Mouse (Mus musculus): ENCODE data around the gene Abcf2. TPM values are rescaled to one million over a fixed set of nuclear protein-coding genes. Genes with fewer than 3 reads are reported as not detected.

The Abcf2 gene
- total and polyA plus RNA-seq, 3 experiments = 244 to 257 TPM; not detected in 1

DNA sequence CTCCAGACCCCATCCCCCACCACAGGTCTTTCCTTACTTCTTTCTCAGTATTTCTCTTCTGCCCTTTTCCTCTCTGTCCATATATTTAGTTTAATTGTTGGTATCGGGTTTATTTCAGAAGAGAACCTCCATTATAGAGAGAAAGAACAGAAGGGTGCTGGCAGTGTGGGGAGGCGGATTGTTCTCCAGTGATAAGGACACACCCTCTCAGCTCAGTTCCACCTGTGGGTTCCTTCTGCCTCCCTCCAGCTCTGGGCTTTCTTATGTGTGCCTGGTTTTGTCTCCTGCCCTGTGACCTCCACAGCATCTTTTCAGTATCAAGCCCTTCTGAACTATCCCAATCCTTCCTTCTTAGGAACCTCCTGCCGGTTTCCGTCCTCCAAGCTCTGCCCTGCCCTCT lies 52.7 kb downstream of the Abcf2 start:
- peaks cover 0 to 11% of the 10 kb centered on the region in 2 experiments; a peak in 2 of 4 replicates for H3K36me3 ChIP-seq (ENCODE audit: control insufficient read depth in 1 of 2, insufficient read depth in 2 of 2, low read length in 2 of 2)
- no peak overlapping the region for H3K9ac ChIP-seq (ENCODE audit: control insufficient read depth, low read depth, low read length, poor library complexity, severe bottlenecking)
- H3K4me3 ChIP-seq (ENCODE audit: control insufficient read depth in 1 of 2, insufficient read depth in 1 of 2, low read depth in 2 of 2, low read length in 2 of 2) = no peak overlapping the region
- H3K4me1 ChIP-seq (ENCODE audit: control insufficient read depth in 1 of 2, insufficient read depth in 2 of 2, low read length in 2 of 2) = peaks cover 3 to 15% of the 10 kb centered on the region in 2 experiments; a peak in 3 of 4 replicates
- DNase-seq (ENCODE audit: low read depth, low spot score) = no peak
- no peak overlapping the region for H3K27ac ChIP-seq (ENCODE audit: control insufficient read depth, low read depth, low read length)
- H3K9me3 ChIP-seq (replicated peaks; ENCODE audit: insufficient read depth, low read length) = no peaks in the 10 kb centered on the region
- TF ChIP-seq CTCF (IDR thresholded peaks at IDR 0.05 in 2 of 3, conservative IDR thresholded peaks at IDR 0.05 in 1 of 3; ENCODE audit: control insufficient read depth in 1 of 3, insufficient read depth in 1 of 3, low read depth in 2 of 3, low read length in 3 of 3, poor library complexity in 1 of 3, severe bottlenecking in 1 of 3) (no peak), UBTF (IDR thresholded peaks at IDR 0.05; ENCODE audit: borderline replicate concordance, insufficient read depth, low read depth, low read length) (no peak), KAT2A (conservative IDR thresholded peaks at IDR 0.05; ENCODE audit: low read depth, low read length) (no peak), MAX (IDR thresholded peaks at IDR 0.05; ENCODE audit: low read length) (no peak), E2F4 (IDR thresholded peaks at IDR 0.05; ENCODE audit: borderline replicate concordance, low read depth, low read length) (no peak), POLR2AphosphoS2 (IDR thresholded peaks at IDR 0.05; ENCODE audit: low read length) (no peak), TBP (IDR thresholded peaks at IDR 0.05; ENCODE audit: low read depth, low read length) (no peak), GABPA (IDR thresholded peaks at IDR 0.05; ENCODE audit: low read depth, low read length) (no peak), POLR2AphosphoS5 (IDR thresholded peaks at IDR 0.05; ENCODE audit: borderline replicate concordance, low read depth, low read length) (no peak), ELF1 (IDR thresholded peaks at IDR 0.05; ENCODE audit: low read depth, low read length) (no peak), NRF1 (IDR thresholded peaks at IDR 0.05; ENCODE audit: insufficient read depth, low read depth, low read length, poor library complexity, severe bottlenecking) (no peak), RCOR1 (IDR thresholded peaks at IDR 0.05; ENCODE audit: low read depth, low read length) (no peak), CHD1 (IDR thresholded peaks at IDR 0.05; ENCODE audit: low read depth, low read length) (no peak), MAFK (IDR thresholded peaks at IDR 0.05; ENCODE audit: borderline replicate concordance, low read depth, low read length) (no peak), USF1 (IDR thresholded peaks at IDR 0.05; ENCODE audit: low read depth, low read length) (no peak), ZC3H11A (IDR thresholded peaks at IDR 0.05; ENCODE audit: low read depth, low read length) (no peak)
- H3K27me3 ChIP-seq (ENCODE audit: control insufficient read depth in 1 of 2, insufficient read depth in 2 of 2, low read length in 2 of 2) = peaks cover 12 to 26% of the 10 kb centered on the region in 2 experiments
- no peaks in the 10 kb centered on the region for H3K79me2 ChIP-seq (ENCODE audit: control insufficient read depth, insufficient read depth, low read length, poor library complexity)

DNA sequence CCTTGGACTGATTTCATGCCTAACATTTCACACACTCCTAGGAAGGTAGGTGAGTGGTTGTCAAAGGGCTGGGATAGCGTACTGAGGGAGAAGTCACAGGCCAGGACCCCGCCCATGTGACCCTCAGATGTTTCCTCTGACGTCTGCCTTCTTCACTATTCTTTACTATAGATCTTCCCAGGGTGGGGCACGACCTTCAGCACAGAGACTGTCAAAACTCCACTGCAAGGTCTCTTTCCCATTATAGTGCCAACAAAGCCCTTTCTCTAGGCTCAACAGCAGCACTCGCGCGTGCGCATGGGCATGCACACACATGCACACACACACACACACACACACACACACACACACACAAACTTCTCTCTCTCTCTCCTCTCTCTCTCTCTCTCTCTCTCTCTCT lies 53.5 kb downstream of the Abcf2 start:
- Histone ChIP-seq H3K79me2 (ENCODE audit: control insufficient read depth, insufficient read depth, low read length, poor library complexity) (no peaks in the 10 kb centered on the region), H3K4me1 (ENCODE audit: control insufficient read depth in 1 of 2, insufficient read depth in 2 of 2, low read length in 2 of 2) (peaks cover 3 to 10% of the 10 kb centered on the region in 2 experiments; a peak in 3 of 4 replicates), H3K9me3 (replicated peaks; ENCODE audit: insufficient read depth, low read length) (no peaks in the 10 kb centered on the region), H3K27me3 (ENCODE audit: control insufficient read depth in 1 of 2, insufficient read depth in 2 of 2, low read length in 2 of 2) (peaks cover 15 to 31% of the 10 kb centered on the region in 2 experiments), H3K36me3 (ENCODE audit: control insufficient read depth in 1 of 2, insufficient read depth in 2 of 2, low read length in 2 of 2) (peaks cover 0 to 9% of the 10 kb centered on the region in 2 experiments; a peak in 2 of 4 replicates), H3K4me3 (ENCODE audit: control insufficient read depth in 1 of 2, insufficient read depth in 1 of 2, low read depth in 2 of 2, low read length in 2 of 2) (no peak overlapping the region), H3K9ac (ENCODE audit: control insufficient read depth, low read depth, low read length, poor library complexity, severe bottlenecking) (no peak overlapping the region), H3K27ac (ENCODE audit: control insufficient read depth, low read depth, low read length) (no peak overlapping the region)
- DNase-seq (ENCODE audit: low read depth, low spot score) = no peak
- TF ChIP-seq KAT2A (conservative IDR thresholded peaks at IDR 0.05; ENCODE audit: low read depth, low read length) (no peak), EP300 (IDR thresholded peaks at IDR 0.05; ENCODE audit: low read depth in 1 of 2, low read length in 2 of 2) (no peak), RAD21 (IDR thresholded peaks at IDR 0.05; ENCODE audit: low read depth, low read length) (no peak), MYC (IDR thresholded peaks at IDR 0.05; ENCODE audit: low read depth, low read length) (no peak), TCF12 (IDR thresholded peaks at IDR 0.05; ENCODE audit: low read depth, low read length) (no peak), CTCF (IDR thresholded peaks at IDR 0.05 in 2 of 3, conservative IDR thresholded peaks at IDR 0.05 in 1 of 3; ENCODE audit: control insufficient read depth in 1 of 3, insufficient read depth in 1 of 3, low read depth in 2 of 3, low read length in 3 of 3, poor library complexity in 1 of 3, severe bottlenecking in 1 of 3) (no peak), MAZ (IDR thresholded peaks at IDR 0.05; ENCODE audit: low read depth, low read length) (no peak), POLR2AphosphoS5 (IDR thresholded peaks at IDR 0.05; ENCODE audit: borderline replicate concordance, low read depth, low read length) (no peak), UBTF (IDR thresholded peaks at IDR 0.05; ENCODE audit: borderline replicate concordance, insufficient read depth, low read depth, low read length) (no peak), ZMIZ1 (IDR thresholded peaks at IDR 0.05; ENCODE audit: low read depth, low read length) (no peak), TBP (IDR thresholded peaks at IDR 0.05; ENCODE audit: low read depth, low read length) (no peak), TAL1 (IDR thresholded peaks at IDR 0.05; ENCODE audit: low read length) (no peak), HCFC1 (IDR thresholded peaks at IDR 0.05; ENCODE audit: low read depth, low read length) (no peak), GABPA (IDR thresholded peaks at IDR 0.05; ENCODE audit: low read depth, low read length) (no peak), SMC3 (IDR thresholded peaks at IDR 0.05; ENCODE audit: low read depth, low read length) (no peak), ZC3H11A (IDR thresholded peaks at IDR 0.05; ENCODE audit: low read depth, low read length) (no peak)

All from MEL (cell line).